Mouse (Mus musculus): ENCODE results near the gene Kif1b.
A peak's percentile ranks its signal among the peaks of the same experiment; 100 is the strongest.

Gene Kif1b

DNA sequence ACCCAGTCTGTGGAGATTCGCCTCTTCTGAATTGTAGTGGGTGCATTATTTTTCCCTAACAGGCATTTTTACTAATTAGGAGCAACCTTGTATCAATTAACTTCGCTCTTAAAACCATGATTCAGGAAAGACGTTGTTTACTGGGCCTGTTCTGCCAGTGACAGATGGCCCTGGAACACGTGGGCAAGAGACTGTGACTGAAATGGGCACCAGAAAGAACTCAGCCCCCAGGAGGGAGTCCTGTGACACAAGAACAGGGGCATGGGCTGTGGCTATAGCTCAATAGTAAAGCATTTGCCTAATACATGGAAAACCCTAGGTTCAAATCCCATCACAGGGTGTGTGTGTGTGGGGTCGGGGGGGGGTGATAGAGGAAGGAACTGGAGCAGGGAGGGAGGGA, 9.9 kb upstream of the Kif1b start:
- no peak for DNase-seq (ENCODE audit: inconsistent age in 2 of 2, low spot score in 1 of 2)

DNA sequence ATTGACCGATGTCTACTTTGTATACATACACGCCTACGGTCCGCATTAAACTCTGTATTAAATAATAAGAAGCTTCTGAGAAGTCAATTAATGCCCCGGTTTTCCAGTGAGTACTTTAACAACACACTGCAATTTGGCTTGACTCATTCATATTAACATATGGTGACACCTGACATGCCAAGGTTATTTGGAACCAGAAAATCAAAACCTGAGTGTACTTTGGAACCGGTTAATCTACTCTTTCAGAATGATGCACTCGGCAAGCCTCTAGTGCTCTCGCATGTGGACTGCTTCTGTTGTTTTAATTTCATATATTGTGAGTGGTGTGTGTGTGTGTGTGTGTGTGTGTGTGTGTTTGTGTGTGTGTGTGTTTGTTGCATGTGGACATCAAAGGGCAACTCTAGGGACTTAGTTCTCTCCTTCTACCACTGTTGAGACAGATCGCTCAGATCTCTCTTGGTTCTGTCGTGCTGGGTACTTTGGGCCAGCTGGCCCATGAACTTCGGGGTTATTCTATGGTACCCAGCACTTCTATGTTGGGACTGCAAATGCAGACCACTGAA, 6.9 kb upstream of the Kif1b start:
- no peak for DNase-seq (ENCODE audit: inconsistent age in 2 of 2, low spot score in 1 of 2)

DNA sequence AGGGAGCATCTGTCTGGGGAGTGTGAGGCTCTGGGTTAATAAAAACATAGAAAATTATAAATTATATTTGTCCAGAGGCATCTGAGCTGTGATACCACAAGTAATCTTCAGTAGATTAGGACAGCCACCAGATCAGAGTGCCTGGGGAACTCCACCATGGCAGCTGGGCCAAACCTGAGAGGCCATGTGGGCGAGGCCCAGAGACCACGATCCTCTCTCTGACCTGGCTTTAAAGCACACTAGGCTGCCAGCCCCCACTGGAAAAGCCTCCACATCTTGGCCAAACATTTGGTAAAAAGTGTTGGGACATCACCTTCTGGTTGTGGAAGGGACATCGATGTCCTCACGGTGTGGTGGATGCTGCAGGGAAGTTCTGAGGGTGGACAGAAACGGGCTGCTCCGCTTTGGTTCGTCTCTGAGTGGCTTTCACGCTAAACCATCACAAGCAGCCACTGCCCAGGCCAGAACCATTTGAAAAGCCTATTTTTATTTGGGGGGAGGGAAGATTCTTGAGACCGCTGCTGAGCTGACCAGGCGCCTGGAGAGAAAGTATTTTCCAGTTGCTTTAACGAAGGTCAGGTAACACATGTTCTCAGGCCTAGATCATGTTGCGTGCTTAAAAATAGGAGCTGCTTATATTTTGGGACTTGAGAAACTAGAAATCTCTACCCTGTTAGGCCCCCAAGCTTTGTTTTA, 6.2 kb upstream of the Kif1b start:
- DNase-seq (ENCODE audit: inconsistent age in 2 of 2, low spot score in 1 of 2), result no peak

DNA sequence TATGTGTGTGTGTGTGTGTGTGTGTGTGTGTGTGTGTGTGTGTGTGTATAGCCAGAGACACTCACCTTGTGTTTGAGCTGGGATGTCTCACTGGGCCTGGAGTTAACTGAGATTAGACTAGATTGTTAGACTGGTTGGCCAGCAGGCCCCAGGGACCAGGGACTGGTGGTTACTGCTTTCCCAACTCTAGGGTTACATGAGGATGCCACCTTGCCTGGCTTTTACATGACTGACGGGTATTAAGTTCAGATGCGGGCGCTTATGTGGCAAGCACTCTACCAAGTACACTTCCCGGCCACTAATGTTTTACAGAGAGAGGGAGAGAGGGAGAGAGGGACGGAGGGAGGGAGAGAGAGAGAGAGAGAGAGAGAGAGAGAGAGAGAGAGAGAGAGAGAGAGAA, 4.5 kb upstream of the Kif1b start:
- DNase-seq (ENCODE audit: inconsistent age in 2 of 2, low spot score in 1 of 2), result no peak

DNA sequence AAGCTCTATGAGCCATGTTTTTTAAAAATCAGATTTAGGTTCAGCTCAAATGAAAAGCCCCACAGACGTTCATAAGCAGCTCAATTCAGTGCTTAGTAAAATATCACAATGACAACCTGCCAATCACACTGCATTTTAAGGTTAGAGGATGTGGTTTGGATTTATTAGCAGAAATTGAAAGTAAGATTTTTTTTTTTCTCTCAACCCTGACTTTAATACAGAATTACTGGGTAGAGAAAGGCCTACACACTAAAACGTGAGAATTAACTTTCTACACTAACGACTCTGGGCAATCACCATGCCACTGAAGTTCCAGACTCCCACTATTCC, 963 bp upstream of the Kif1b start:
- no peak for DNase-seq (ENCODE audit: inconsistent age in 2 of 2, low spot score in 1 of 2)

DNA sequence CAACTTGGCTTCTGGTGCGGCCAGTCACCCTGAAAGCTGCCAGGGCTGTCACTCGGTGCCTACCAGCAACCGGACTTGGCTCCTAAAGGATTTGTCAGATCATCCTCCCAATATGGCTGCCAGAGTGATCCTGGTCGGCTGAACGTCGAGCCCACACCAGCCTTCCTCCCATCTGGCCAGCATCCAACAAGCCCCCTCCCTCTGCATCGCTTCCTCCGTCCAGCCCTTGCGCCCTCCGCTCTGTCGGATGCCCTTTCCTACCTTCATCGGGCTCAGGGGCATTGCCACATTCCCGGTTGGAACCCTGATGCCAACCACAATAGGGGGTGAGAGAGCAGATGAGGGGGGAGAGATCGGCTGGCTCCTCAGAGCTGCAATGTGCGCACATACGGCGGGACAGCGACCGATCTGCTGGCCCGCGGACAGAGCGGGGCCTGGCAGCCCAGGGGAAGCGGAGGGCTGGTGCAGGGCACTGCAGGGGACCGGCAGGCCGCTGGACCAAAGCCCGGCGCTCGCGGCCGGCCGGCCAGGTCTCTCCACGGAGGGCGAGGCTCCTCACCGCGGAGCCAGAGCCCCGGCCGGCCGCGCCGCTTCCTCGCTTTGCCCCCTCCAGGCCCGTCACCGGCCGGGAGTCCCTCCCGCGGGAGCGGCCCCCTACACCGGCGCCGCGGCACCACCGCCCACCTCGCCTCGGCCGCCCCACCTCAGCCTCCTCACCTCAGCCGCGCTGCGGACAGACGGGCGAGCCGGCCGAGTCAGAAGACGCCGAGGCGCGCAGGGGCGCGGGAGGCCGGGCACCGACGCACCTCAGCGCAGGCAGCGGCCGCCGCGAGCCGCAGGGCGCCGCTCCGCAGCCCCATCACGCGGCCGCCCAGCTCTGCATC, 539 bp downstream of the Kif1b start:
- peak; percentile 90 to 97 for DNase-seq (ENCODE audit: inconsistent age in 2 of 2, low spot score in 1 of 2)

DNA sequence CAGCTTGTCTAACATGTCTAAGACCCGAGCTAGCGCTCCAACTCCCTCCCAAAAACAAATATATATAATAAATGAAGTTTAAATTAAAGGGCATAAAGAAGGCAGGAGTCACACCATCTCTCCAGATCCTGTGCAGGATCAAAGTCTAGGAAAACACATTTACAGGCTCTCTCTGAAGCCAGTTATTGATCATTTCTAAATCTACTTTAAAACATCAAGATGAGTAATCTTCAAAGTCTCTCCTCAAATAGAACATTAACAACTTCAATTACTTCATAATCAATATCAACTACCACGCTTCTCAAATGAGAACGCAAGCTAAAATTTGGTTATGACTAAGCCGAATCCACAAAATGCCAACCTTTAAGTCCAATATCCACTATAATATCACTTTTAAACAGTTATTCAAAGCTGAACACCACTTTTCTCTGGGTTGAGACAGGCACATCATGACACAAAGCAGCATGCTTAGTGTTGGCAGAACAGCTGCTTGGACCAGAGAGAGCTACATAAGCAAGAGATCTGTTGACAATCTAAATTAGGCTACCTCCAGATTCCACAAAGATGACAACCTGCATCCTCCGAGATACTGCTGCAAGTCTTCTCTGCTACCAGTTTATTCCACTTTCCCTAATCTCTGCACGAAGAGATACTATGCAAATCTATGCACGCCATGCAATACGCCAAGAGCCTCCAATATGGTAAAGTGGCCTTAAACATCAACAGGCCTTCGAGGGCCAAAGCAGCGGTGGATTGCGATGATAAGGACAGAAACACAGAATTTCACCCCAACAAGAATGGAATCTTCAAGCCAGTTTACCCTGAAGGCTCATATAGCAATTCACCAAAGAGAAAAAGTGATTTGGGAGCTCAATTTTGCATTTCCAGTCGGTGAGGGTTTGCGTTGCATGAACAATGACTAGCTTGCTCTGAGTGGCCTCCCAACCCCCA, 1.5 kb downstream of the Kif1b start:
- DNase-seq (ENCODE audit: inconsistent age in 2 of 2, low spot score in 1 of 2), result peak in 1 of 2 experiments; percentile 45

DNA sequence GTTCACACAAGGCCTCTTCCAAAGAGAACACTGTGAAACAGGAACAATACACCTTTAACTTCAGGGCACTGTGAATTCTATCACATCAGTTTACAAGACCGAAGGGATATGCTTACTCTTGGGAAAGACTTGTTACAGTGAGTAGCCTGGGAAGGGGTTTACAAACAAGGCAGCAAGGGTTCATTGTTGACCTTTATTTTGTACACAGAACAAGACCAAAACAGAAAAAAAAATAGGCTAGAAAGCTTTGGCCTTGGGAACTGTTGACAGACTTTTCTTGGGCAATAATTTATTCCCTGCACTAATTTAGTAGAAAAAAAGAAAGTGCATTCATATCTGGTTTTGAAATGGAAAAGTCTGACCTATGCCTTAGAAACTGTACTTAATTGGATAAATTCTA, 3.0 kb downstream of the Kif1b start:
- DNase-seq (ENCODE audit: inconsistent age in 2 of 2, low spot score in 1 of 2), result peak in 1 of 2 experiments; percentile 74

DNA sequence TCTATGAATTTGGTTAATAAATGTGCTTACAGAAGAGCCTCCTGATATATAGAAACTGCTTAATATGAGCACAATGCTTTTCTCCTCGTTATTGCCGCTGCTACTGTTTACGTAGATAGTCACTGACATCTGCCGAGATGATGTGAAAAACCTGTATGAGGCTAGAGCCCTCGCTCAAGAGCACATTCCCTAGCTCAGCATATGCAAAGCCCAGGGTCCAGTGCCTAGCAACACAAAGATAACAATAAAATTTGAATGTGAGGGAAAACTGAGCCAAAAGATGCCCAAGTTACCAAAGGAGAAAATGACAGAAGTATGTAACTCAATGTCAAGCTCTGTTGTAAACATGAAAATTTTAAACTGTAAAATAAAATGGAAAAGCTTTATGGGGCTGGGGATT, 4.0 kb downstream of the Kif1b start:
- peak in 1 of 2 experiments; percentile 48 for DNase-seq (ENCODE audit: inconsistent age in 2 of 2, low spot score in 1 of 2)

DNA sequence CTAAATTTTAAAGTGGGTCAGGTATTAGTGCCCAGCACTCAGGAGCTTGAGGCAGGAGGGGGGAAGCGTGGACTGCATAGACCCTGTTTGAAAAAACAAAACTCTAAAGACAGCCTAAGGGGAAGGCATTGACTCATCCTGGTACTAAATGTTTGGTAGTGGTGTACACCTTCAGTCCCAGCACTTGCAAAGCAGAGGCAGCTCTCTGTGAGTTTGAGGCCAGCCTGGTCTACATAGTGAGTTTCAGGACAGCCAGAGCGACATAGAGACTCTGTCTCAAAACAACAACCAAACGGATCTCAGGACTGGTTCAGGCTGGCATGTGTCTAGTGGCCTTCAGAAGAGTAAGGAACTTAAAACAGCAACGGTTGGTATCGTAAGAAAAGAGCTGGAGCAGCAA, 4.7 kb downstream of the Kif1b start:
- DNase-seq (ENCODE audit: inconsistent age in 2 of 2, low spot score in 1 of 2), result no peak

DNA sequence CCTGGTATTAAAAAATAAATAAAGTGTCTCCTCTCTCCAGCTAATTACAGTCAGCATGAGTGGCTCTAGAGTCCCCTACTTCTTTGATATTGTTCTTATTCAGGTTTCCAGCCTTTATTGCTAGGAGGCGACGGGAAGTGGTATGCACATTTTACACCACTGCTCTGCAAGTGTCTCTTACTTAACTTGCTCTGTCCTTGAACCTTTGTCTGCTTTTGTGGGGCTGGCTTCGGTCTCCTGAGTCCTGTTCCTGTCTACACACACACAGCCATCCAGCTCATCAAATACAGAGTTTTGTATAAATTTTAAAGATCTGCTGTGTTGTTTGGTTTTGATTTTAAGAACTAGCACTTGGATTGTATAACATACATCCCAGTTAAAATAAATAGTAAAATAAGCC, 5.4 kb downstream of the Kif1b start:
- DNase-seq (ENCODE audit: inconsistent age in 2 of 2, low spot score in 1 of 2), result peak in 1 of 2 experiments; percentile 63

DNA sequence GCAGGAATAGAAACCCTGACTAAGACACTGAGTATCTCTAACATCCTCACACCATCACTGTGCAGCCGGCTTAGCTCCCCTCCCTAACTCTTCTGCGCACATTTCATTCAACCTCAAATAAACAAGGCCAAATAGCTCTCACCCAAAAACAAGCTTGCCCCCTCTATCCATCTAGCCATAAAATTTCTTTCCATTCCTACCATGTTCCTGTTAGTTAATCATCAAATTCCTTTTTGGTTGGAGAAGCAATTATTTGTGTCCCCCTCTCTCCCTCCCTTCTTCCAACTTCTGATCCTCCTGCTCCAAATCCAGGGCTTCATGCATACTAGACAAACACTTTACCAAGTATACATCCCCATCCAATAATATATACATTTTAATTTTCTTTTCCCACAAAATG, 11.0 kb downstream of the Kif1b start:
- no peak for DNase-seq (ENCODE audit: inconsistent age in 2 of 2, low spot score in 1 of 2)

DNA sequence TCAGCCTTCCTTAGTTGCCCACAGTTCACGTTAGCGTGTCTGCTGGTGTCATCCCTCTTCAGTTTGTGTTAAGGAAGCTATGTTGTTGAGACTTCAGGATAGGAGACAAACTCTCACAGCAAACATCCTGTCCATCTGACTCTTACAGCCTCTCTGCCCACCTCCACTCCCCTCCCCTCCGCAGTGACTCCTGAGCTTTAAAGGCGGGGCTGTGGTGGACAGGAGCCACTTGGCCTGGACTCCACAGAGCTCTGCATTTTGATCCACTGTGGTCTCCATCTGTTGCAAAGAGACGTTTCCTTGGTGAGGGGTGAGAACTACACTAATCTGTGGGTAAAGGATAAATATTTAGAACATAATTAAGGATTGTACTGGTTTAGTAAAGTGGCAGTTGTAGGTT, 14.5 kb downstream of the Kif1b start:
- peak in 1 of 2 experiments; percentile 44 for DNase-seq (ENCODE audit: inconsistent age in 2 of 2, low spot score in 1 of 2)

DNA sequence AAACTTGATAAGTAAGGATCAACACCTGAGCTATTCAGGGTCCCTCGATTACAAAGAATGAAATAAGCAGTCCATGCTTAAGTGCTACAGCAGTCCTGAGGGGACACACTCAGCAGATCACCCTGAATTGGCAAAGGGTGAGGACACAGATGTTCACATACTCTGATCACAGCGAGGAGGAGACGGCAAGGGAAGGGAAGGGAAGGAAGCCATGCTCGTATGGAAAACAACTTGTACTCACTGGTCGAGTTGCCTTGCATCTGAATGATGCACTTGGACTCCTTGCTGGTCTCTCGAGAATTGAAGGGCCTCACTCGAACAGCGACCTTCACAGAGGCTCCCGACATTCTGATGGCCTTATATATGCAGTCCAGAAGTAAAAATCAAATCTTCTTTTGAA, 16.4 kb downstream of the Kif1b start:
- DNase-seq (ENCODE audit: inconsistent age in 2 of 2, low spot score in 1 of 2), result peak; percentile 39 to 75

DNA sequence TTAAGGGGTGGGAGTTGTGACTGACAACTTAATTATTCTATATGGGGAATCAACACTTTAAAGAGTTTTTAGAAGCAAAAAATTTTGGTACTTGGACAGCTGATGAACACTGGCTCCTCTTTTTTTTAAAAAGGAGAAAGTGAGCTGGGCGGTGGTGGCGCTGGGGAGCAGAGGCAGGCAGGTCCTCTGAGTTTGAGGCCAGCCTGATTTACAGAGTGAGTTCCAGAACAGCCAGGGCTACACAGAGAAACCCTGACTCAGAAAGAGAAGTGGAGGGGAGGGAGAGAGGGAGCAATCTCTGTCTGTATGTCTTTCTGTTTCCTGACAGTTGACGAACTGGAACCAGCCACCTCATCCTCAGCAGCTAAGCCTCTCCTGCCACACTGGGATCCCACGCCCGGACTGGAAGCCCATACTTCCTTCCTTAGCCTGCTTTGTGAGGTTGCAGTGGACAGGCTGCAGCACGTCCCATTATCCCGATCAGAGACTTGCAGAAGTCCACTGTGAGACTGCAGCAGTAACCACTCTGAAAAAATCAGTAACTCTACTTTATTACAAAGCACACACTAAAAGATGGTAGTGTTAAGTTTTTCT, 17.2 kb downstream of the Kif1b start:
- peak; percentile 42 to 67 for DNase-seq (ENCODE audit: inconsistent age in 2 of 2, low spot score in 1 of 2)

DNA sequence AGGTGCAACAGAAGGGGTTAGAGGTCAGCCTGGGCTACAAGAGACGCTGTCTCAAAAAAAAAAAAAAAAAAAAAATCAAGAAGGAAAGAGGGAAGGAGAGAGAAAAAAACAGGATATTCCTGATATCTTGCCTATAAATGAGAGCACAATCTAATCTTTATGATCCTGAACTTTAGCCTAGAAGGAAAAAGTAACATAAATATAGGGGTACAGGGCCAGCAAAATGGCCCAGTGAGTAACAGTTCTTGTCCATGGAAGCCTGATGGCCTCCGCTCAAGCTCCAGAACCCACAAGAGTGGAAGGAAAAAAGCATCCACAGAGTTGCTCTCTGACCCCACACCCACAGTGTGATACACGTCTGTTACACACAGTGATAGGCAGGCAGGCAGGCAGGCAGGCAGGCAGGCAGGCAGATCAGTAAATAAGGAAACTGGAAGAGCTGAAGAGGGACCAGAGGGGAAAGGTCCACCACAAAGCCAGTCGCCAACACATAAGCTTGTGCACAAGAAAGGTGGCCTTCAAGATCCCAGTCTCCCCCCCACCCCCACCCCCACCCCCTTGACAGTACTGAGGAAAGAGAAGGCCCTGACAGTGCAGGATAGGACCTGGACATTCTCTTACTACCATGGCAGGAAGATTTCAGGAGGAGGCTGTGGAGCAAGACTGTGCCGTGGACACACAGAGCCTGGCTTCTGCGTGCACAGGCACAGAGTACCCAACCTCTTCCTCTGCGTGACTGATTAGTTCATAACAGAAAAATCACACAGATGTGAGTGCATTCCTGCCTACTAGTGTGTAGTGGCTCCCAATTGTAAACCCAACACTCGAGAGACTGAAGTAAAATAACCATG, 21.0 kb downstream of the Kif1b start:
- DNase-seq (ENCODE audit: inconsistent age in 2 of 2, low spot score in 1 of 2), result no peak

DNA sequence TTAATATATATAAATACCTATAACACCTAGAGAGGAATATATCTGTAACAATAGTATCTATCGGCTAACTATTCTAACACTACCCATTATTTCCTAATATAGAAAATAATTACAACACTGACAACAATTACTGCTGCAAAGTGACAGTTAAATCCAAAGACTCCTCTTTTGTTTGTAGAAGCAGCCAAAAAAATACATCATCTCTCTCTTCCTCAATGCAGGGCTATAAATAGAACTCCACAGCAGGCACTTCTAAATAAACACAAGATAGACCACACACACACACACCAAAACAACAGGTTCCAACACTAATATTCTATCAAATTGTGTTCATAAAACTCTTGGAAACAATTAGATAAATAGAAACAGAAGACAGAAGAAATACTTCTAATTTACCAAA, 21.8 kb downstream of the Kif1b start:
- DNase-seq (ENCODE audit: inconsistent age in 2 of 2, low spot score in 1 of 2), result no peak

DNA sequence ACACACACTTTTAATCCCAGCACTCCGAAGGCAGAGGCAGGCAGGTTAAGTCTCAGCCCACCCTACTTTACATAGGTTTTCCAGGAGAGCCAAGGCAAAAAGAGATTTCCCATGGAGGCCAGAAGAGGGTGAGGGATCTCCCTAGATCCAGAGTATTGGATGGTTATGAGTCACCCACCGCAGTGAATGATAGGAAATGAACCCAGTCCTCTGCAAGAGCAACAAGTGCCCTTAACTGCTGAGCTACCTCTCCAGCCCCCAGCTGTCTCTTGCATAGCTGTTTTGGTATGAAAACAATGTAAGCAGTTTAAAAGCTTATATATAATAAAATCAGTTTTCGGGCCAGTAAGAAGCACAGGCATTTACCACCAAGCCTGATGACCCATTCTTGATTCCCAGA, 24.5 kb downstream of the Kif1b start:
- DNase-seq (ENCODE audit: inconsistent age in 2 of 2, low spot score in 1 of 2), result peak in 1 of 2 experiments; percentile 62

DNA sequence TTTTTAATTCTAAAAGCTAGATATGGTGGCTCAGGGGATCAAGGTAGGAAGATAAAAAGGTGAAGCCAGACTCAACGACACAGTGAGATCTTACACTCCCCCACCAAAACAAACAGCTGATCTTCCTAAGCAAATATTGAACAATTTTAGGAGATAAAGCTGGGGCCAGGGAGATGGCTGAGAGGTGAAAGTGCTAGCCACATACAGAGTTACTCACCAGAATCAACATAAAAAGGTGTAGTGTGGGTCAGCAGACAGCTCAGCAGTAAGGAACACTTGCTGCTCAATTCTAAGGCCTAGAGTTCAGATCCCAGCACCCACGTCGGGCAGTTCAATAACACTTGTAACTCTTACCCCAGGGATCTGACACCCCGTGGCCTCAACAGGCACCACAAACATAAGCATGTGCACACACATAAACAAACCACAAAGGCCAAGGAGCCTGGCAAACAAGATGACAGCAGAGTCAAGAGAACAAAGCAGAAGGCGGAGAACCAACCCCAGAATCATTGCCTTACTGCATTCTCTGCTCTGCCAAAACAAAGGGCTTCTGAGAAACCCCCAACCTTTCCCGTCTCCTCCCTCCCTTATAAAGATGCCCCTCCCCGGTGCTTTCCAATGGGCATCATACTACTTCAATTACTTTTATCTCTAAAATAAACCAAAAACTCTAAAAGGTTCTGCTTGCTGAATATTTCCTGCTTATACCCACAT, 25.3 kb downstream of the Kif1b start:
- DNase-seq (ENCODE audit: inconsistent age in 2 of 2, low spot score in 1 of 2), result no peak

All from adrenal gland, adult (tissue).